Mouse (Mus musculus) ovary, adult 10 weeks (tissue): ENCODE measurements around the gene Kcnmb3. TPM values are rescaled to one million over a fixed set of nuclear protein-coding genes. Genes with fewer than 3 reads are reported as not detected.

Experiments
- polyA plus RNA-seq: library from polyadenylated mRNA; stranded (reverse); fragments of 350-450 nt; fragmentation: Illumina TruSeq; extraction: RNeasy Lipid Tissue Mini Kit (QIAGEN cat#74804); gene quantifications from one replicate; pipeline ENCODE4 v1.2.3, GENCODE M21; 2014

Gene Kcnmb3
- polyA plus RNA-seq, result 0.34 TPM

DNA sequence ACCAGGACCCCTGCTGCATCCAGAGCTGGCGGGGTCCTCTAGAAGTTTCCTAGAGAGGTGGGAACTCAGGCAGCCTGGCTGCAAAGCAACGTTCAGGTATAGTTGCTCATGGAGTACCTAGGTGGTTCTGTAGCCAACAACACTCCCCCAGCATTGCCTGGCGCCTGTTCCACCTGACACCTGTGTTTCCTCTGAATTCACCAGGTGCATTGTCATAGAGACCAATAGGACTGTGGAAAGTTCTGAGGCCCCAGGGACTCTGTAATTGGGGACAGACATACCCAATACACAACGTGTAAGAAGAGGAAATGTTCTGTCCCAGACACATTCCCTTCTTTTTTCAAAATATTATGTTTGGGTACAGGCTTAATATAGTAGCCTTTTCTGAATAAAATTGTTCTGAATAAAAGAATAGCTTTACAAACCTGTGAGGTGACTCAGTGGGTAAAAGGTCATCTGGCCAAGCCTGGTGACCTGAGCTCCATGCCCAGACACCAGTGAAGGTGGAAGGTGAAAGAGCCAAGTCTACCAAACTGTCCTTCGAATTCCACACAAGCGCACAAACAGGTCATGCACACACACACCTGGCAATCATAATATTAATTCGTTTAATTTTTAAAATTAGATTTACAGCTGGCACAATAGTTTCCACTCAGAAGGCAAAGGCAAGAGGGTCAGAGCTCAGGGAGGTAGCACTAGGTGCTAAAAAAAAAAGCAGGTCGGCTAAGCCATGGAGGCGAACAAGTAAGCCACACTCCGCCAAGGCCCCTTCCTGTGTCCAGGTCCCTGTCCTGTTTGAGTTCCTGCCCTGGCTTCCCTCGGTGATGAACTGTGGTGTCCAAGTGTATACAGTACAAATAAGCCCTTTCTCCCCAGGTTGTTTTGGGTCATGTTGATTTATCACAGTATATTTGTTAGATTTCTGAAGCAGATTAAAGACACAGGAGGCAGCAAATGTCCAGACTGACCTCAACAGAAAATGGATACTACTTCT lies at the start of gene Kcnmb3:
Gene Kcnmb3 (minus strand): TSS at position 135 of the 994 bp plus-strand sequence.

GRCm38 (mm10) chr3:32529303-32529898 lies 37.4 kb upstream of the Kcnmb3 start, which contains the start of gene Mfn1:
TSS of gene Mfn1 (plus strand) at chr3:32529465.

DNA sequence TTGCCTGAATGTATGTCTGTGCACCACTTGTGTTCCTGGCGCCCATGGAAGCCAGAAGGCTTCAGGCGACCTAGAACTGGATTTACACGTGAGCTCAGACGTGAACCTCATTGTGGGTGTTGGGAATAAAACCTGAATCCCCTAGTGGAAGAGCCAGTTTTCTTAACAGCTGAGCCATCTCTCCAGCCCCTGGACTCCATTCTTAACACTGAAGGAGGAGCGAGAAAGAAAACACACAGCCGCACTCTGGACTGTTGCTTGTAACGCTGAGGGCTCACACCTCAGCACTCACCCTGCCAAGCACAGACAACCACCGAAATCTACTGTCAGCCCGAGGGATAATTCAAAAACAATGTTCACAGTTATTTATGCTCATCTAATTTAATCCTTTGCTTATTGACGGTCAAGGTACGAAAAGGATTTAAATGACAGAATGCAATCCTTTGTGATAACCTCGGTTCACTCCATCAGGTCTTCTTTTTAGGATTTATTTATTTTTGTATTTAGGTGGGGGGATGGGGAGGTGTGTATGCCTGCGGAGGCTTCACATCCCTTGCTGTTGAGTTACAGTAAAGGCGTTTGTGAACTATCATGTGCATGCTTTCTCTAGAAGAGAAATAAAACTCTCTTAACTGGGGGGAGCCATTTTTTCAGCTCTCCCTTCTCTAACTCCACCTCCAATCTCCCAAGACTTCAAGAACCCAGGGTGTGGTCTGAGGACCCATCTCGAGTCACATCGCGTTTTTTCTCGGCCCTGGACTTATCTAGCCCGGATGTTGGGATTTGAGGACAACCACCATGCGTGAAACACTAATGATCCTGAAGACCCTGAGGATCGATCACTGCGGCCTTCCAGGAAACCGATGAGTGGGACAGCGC lies 17.7 kb upstream of the Kcnmb3 start, which contains the start of gene Zfp639:
Gene Zfp639 (plus strand): TSS at position 764 of the 879 bp plus-strand sequence.

Other genes starting within 250 kb of the Kcnmb3 start
- 12.9 TPM for gene Zmat3, start 126.2 kb downstream of the Kcnmb3 start, polyA plus RNA-seq
- 115 TPM for gene Pik3ca, start 94.6 kb downstream of the Kcnmb3 start, polyA plus RNA-seq
- 149 TPM for gene Zfp639, start 18.0 kb upstream of the Kcnmb3 start, polyA plus RNA-seq
- 312 TPM for gene Mfn1, start 37.2 kb upstream of the Kcnmb3 start, polyA plus RNA-seq
- 48.2 TPM for gene Gnb4, start 124.4 kb upstream of the Kcnmb3 start, polyA plus RNA-seq
- gene Actl6a, start 214.1 kb upstream of the Kcnmb3 start, polyA plus RNA-seq, result 54.7 TPM
- 315 TPM for gene Ndufb5, start 244.8 kb upstream of the Kcnmb3 start, polyA plus RNA-seq
- 45.9 TPM for gene Mrpl47, start 245.4 kb upstream of the Kcnmb3 start, polyA plus RNA-seq